Mouse (Mus musculus): Measurements from ENCODE around the gene Mertk. TPM values are rescaled to one million over a fixed set of nuclear protein-coding genes. Genes with fewer than 3 reads are reported as not detected.
A peak's percentile ranks its signal among the peaks of the same experiment; 100 is the strongest.

Gene Mertk
- polyA plus RNA-seq, 1 experiment from 2014 or later = 14.2 TPM

GRCm38 (mm10) chr2:128753295-128753873 is 54.6 kb downstream of the Mertk start:
- Histone ChIP-seq H3K27me3 (ENCODE audit: insufficient read depth, low read length) (no peaks in the 10 kb centered on the region), H3K9ac (replicated peaks; ENCODE audit: low read length) (no peak overlapping the region), H3K9me3 (ENCODE audit: low read length) (no peaks in the 10 kb centered on the region), H3K36me3 (ENCODE audit: insufficient read depth, low read length) (peaks cover 16% of the 10 kb centered on the region; the same call in 1 of the 2 replicates), H3K4me1 (ENCODE audit: insufficient read depth, low read length) (peaks cover 3% of the 10 kb centered on the region; the same call in 1 of the 2 replicates), H3K4me2 (replicated peaks; ENCODE audit: low read depth, low read length) (no peak overlapping the region), H3K4me3 (ENCODE audit: low read length) (no peak overlapping the region), H3K27ac (ENCODE audit: low read length) (peak overlapping the region; percentile 54)
- no peak; the same call in 1 of the 2 replicates for ATAC-seq (ENCODE audit: low FRiP score, low TSS enrichment)
- WGBS = 30% methylated on average over 6 of the region's 6 CpGs

GRCm38 (mm10) chr2:128755149-128755691 is 56.5 kb downstream of the Mertk start:
- Histone ChIP-seq H3K9ac (replicated peaks; ENCODE audit: low read length) (no peak overlapping the region), H3K4me3 (ENCODE audit: low read length) (no peak overlapping the region), H3K27me3 (ENCODE audit: insufficient read depth, low read length) (no peaks in the 10 kb centered on the region), H3K4me2 (replicated peaks; ENCODE audit: low read depth, low read length) (no peak overlapping the region), H3K9me3 (ENCODE audit: low read length) (no peaks in the 10 kb centered on the region), H3K27ac (ENCODE audit: low read length) (no peak overlapping the region), H3K36me3 (ENCODE audit: insufficient read depth, low read length) (peaks cover 18% of the 10 kb centered on the region; the same call in 1 of the 2 replicates), H3K4me1 (ENCODE audit: insufficient read depth, low read length) (peaks cover 6% of the 10 kb centered on the region; the same call in 1 of the 2 replicates)
- 88% methylated on average over 4 of the region's 4 CpGs for WGBS
- no peak for ATAC-seq (ENCODE audit: low FRiP score, low TSS enrichment)

DNA sequence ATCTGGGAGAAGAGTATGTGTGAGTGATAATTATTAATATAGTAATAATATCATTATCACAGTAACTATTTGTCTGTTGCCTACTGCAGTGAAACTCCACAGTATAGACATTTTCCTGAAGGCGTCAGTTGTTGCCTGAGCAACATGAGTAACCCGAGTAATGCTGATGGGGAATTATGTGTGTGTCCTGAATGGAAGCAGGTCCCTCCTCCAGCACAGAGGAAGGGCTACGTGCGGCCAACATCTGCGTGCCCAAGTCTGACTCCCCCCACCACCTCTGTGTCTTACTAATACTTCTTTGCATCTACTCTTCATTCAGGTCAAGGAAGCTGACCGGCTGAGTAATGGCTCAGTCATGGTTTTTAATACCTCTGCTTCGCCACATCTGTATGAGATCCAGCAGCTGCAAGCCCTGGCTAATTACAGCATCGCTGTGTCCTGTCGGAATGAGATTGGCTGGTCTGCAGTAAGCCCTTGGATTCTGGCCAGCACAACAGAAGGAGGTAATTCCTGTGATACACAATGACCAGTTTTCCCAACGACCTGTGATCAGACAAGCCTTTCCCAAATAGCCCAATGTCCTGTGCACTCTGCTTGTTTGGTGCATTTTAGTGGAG is 60.1 kb downstream of the Mertk start:
- no peaks in the 10 kb centered on the region for H3K27me3 ChIP-seq (ENCODE audit: insufficient read depth, low read length)
- H3K4me1 ChIP-seq (ENCODE audit: insufficient read depth, low read length) = 0 out of 2 replicates have a peak, but pooled peaks cover 3% of the 10 kb centered on the region
- H3K9ac ChIP-seq (replicated peaks; ENCODE audit: low read length) = no peak overlapping the region
- no peaks in the 10 kb centered on the region for H3K9me3 ChIP-seq (ENCODE audit: low read length)
- H3K27ac ChIP-seq (ENCODE audit: low read length) = no peak overlapping the region
- peak; percentile 19; the same call in 1 of the 2 replicates for ATAC-seq (ENCODE audit: low FRiP score, low TSS enrichment)
- no peak overlapping the region for H3K4me3 ChIP-seq (ENCODE audit: low read length)
- no peak overlapping the region for H3K4me2 ChIP-seq (replicated peaks; ENCODE audit: low read depth, low read length)
- peaks cover 24% of the 10 kb centered on the region for H3K36me3 ChIP-seq (ENCODE audit: insufficient read depth, low read length)
- WGBS = 43% methylated on average over 10 of the region's 10 CpGs

GRCm38 (mm10) chr2:128762008-128762407 is 63.3 kb downstream of the Mertk start:
- H3K9ac ChIP-seq (replicated peaks; ENCODE audit: low read length) = no peak overlapping the region
- H3K36me3 ChIP-seq (ENCODE audit: insufficient read depth, low read length) = peaks cover 16% of the 10 kb centered on the region
- WGBS = 90% methylated on average over 9 of the region's 9 CpGs
- H3K9me3 ChIP-seq (ENCODE audit: low read length) = no peaks in the 10 kb centered on the region
- no peak overlapping the region for H3K4me2 ChIP-seq (replicated peaks; ENCODE audit: low read depth, low read length)
- H3K27ac ChIP-seq (ENCODE audit: low read length) = no peak overlapping the region
- ATAC-seq (ENCODE audit: low FRiP score, low TSS enrichment) = no peak
- H3K27me3 ChIP-seq (ENCODE audit: insufficient read depth, low read length) = no peaks in the 10 kb centered on the region
- no peak overlapping the region for H3K4me3 ChIP-seq (ENCODE audit: low read length)
- H3K4me1 ChIP-seq (ENCODE audit: insufficient read depth, low read length) = 0 out of 2 replicates have a peak, but pooled peaks cover 3% of the 10 kb centered on the region

DNA sequence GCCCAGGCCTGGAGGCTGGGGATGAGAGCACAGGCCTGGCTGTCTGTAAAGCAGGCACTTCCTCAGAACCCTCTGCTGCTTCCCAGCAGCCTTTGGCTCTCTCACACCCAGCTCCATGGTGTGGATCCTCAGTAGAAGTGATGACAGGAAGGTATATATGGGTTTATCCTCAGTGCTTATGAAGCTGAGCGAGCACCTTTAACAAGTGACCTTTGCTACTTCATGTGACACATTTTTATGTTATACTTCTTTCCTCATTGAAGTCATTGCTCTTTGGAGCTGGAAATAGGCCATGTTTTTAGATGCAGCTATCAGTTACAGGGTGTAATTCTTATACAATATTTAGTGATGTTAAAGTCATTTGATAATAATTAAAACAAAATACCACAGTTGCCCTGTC is 67.0 kb downstream of the Mertk start:
- Histone ChIP-seq H3K36me3 (ENCODE audit: insufficient read depth, low read length) (peaks cover 14% of the 10 kb centered on the region), H3K4me1 (ENCODE audit: insufficient read depth, low read length) (no peaks in the 10 kb centered on the region), H3K4me2 (replicated peaks; ENCODE audit: low read depth, low read length) (no peak overlapping the region), H3K9ac (replicated peaks; ENCODE audit: low read length) (no peak overlapping the region), H3K27ac (ENCODE audit: low read length) (no peak overlapping the region), H3K4me3 (ENCODE audit: low read length) (no peak overlapping the region), H3K27me3 (ENCODE audit: insufficient read depth, low read length) (no peaks in the 10 kb centered on the region), H3K9me3 (ENCODE audit: low read length) (no peaks in the 10 kb centered on the region)
- 94% methylated on average over 1 of the region's 1 CpGs for WGBS
- ATAC-seq (ENCODE audit: low FRiP score, low TSS enrichment) = no peak

DNA sequence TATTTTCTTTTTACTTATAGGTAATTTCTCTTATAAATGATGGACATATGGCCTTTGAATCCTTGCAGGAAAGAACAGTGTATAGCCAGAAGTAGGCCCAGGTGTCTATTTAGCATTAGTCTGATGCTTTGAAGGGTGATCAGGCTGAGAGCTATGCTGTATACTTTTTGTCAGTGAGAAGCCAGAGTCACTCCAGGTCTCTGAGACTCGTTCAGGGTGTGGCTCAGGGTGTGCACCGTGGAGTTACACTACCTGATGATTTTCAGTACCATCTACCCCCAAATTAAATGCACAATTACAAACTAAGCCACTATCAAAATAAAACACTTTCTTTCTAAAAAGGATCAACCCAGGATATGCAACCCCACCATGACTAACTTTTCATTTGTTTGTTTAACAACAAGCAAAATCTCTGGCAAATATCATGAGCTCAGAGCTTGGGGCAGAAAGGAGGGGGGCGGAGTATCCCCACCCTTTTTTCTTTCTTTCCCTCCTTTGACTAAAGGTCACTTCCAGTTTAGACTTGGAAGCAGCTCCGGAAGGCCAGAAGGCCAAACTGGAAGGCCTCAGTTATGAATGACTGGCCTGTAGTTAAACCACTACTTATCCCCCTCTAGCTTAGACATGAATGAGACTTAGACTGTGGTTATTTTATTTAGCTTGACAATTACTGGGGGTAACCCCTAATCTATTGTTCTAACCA is 69.9 kb downstream of the Mertk start:
- 87% methylated on average over 4 of the region's 4 CpGs for WGBS
- H3K4me2 ChIP-seq (replicated peaks; ENCODE audit: low read depth, low read length) = no peak overlapping the region
- H3K4me1 ChIP-seq (ENCODE audit: insufficient read depth, low read length) = no peaks in the 10 kb centered on the region
- no peak overlapping the region for H3K9ac ChIP-seq (replicated peaks; ENCODE audit: low read length)
- no peak overlapping the region for H3K27ac ChIP-seq (ENCODE audit: low read length)
- no peak for ATAC-seq (ENCODE audit: low FRiP score, low TSS enrichment)
- peaks cover 6% of the 10 kb centered on the region; the same call in 1 of the 2 replicates for H3K36me3 ChIP-seq (ENCODE audit: insufficient read depth, low read length)
- H3K4me3 ChIP-seq (ENCODE audit: low read length) = no peak overlapping the region
- H3K9me3 ChIP-seq (ENCODE audit: low read length) = no peaks in the 10 kb centered on the region
- no peaks in the 10 kb centered on the region for H3K27me3 ChIP-seq (ENCODE audit: insufficient read depth, low read length)

GRCm38 (mm10) chr2:128770557-128770956 is 71.8 kb downstream of the Mertk start:
- H3K4me2 ChIP-seq (replicated peaks; ENCODE audit: low read depth, low read length) = no peak overlapping the region
- no peak for ATAC-seq (ENCODE audit: low FRiP score, low TSS enrichment)
- WGBS = 89% methylated on average over 6 of the region's 6 CpGs
- H3K27ac ChIP-seq (ENCODE audit: low read length) = no peak overlapping the region
- H3K27me3 ChIP-seq (ENCODE audit: insufficient read depth, low read length) = no peaks in the 10 kb centered on the region
- H3K9ac ChIP-seq (replicated peaks; ENCODE audit: low read length) = no peak overlapping the region
- H3K36me3 ChIP-seq (ENCODE audit: insufficient read depth, low read length) = peaks cover 6% of the 10 kb centered on the region; the same call in 1 of the 2 replicates
- no peaks in the 10 kb centered on the region for H3K4me1 ChIP-seq (ENCODE audit: insufficient read depth, low read length)
- H3K9me3 ChIP-seq (ENCODE audit: low read length) = no peaks in the 10 kb centered on the region
- H3K4me3 ChIP-seq (ENCODE audit: low read length) = no peak overlapping the region

DNA sequence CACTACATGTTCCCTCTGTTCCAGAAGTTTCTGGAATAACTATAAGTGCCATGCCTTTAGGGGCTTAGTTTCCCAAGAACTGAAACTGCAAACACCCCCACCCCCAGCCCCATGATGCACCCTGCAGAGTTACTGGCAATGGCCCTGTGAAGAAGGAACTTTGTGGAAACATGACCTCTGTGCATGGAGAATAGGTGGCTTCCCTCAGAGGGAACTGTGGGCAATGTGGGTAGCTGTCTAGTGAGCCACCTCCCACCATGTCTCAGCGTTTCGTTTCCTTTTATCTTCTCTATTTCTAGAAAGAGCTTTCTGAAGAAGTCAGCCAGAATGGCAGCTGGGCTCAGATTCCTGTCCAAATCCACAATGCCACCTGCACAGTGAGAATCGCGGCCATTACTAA is 72.3 kb downstream of the Mertk start:
- Histone ChIP-seq H3K36me3 (ENCODE audit: insufficient read depth, low read length) (peaks cover 6% of the 10 kb centered on the region; the same call in 1 of the 2 replicates), H3K27me3 (ENCODE audit: insufficient read depth, low read length) (no peaks in the 10 kb centered on the region), H3K4me2 (replicated peaks; ENCODE audit: low read depth, low read length) (no peak overlapping the region), H3K9ac (replicated peaks; ENCODE audit: low read length) (no peak overlapping the region), H3K27ac (ENCODE audit: low read length) (no peak overlapping the region), H3K4me1 (ENCODE audit: insufficient read depth, low read length) (no peaks in the 10 kb centered on the region), H3K9me3 (ENCODE audit: low read length) (no peaks in the 10 kb centered on the region), H3K4me3 (ENCODE audit: low read length) (no peak overlapping the region)
- WGBS = 87% methylated on average over 4 of the region's 4 CpGs
- ATAC-seq (ENCODE audit: low FRiP score, low TSS enrichment) = no peak

DNA sequence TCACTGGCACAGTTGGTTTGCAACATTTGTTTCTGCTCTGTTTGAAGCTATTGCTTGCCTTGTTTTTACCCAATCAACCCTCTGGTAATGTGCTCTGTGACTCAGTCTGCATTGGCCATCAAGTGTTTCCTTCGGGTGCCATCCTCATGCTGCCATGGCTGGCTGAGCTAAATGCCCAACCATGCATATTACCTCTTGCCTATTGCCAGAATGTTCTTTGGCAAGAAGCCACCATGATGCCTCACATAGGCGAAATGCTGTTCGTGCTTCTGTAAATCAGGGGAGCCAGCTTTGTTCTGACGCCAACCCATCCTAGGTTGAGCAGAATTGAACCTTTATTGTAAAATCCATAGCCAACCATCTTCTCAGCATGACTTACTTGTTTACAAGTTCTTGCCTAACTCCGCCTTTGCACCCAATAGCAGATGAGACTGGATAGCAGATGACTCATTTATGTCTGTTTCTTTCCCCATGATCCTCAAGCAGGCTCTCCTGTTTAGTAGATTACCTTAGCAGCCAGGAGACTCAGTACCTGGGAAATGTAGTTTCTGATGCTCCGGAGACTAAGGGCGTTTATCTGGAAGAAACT is 73.1 kb downstream of the Mertk start:
- H3K4me2 ChIP-seq (replicated peaks; ENCODE audit: low read depth, low read length) = no peak overlapping the region
- peaks cover 6% of the 10 kb centered on the region; the same call in 1 of the 2 replicates for H3K36me3 ChIP-seq (ENCODE audit: insufficient read depth, low read length)
- WGBS = 95% methylated on average over 7 of the region's 7 CpGs
- no peaks in the 10 kb centered on the region for H3K9me3 ChIP-seq (ENCODE audit: low read length)
- ATAC-seq (ENCODE audit: low FRiP score, low TSS enrichment) = no peak
- no peaks in the 10 kb centered on the region for H3K27me3 ChIP-seq (ENCODE audit: insufficient read depth, low read length)
- no peak overlapping the region for H3K9ac ChIP-seq (replicated peaks; ENCODE audit: low read length)
- no peak overlapping the region for H3K4me3 ChIP-seq (ENCODE audit: low read length)
- H3K4me1 ChIP-seq (ENCODE audit: insufficient read depth, low read length) = no peaks in the 10 kb centered on the region
- no peak overlapping the region for H3K27ac ChIP-seq (ENCODE audit: low read length)

Measured in kidney, embryonic 16.5 days (tissue).